Mouse (Mus musculus): ENCODE data around the gene Ano2.

DNA sequence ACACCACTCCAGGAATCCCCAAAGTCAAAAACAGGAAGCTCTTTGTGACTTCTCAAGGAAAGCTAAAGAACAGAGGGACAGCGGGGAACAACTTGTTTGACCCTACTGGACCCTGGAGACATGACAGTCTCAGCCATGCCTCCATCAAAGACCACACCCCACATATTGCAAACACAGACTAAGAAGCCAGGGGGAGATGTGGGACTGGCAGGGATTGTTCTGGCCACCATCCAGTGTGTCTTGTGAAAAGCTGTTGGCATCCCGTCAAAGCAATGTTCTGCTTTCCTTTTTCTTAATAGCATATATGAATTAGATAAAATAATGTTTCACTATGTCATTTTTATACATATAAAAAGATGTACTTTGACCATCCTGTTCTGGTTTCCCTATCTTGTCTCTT lies 326.8 kb downstream of the Ano2 start:
- TF ChIP-seq CTCF (IDR thresholded peaks at IDR 0.05; ENCODE audit: low read depth), result no peak
- no peak for TF ChIP-seq EP300 (IDR thresholded peaks at IDR 0.05; ENCODE audit: low read depth)

Data from liver, embryonic 14.5 days (tissue).